Mouse (Mus musculus): Measurements from ENCODE around the gene Lancl3. TPM values are rescaled to one million over a fixed set of nuclear protein-coding genes. Genes with fewer than 3 reads are reported as not detected.

Lancl3 gene
- 0.88 and 1.1 TPM in 2 replicates for polyA plus RNA-seq (2016; fragmentation: Nextera tagmentation; extraction: Ambion mirVana)

DNA sequence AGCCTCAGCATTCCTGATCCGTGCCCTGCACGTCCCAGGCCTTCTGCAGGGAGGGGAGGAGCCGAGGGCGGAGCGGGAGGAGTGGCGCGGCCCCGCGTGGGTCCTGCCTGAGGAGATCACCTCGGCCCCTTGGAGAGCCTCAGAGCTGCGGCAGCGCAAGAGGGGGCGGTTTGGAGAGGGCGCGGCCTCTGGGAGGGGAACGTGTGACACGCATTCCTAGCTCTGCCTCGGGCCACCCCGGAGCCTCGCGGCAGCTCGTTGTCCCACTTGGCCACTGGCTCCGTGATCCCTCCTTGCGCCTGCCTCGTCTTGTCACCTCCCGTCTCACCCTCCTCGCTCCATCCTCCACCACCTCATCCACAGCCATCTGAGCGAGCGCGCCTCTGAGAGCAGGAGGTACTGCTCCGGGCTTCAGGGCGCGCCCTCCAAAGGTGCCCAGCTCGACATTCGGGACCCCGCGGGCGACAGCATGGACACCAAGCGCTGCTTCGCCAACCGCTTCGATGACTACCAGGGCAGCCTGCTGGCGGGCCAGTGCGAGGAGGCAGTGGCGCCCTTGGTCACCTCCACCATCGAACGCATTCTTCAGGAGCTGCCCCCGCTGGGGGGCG is at the start of gene Lancl3:
TSS of gene Lancl3 (plus strand) at position 142 of the 611 bp plus-strand sequence.
- ATAC-seq (ENCODE audit: insufficient number of reproducible peaks, low FRiP score): peak; percentile 66
- Histone ChIP-seq H3K9ac (peak within 1 kb of the TSS; percentile 64), H3K4me1 (replicated peaks) (no peaks in the 10 kb centered on the region), H3K27me3 (replicated peaks) (peaks cover 16% of the 10 kb centered on the region), H3K4me3 (peak within 1 kb of the TSS; percentile 56), H3K9me3 (replicated peaks) (no peaks in the 10 kb centered on the region), H3K27ac (ENCODE audit: poor library complexity, severe bottlenecking) (no peak within 1 kb of the TSS), H3K36me3 (no peaks in the 10 kb centered on the region), H3K4me2 (peak within 1 kb of the TSS; percentile 77)
- WGBS: 15% methylated on average over 46 of the region's 49 CpGs

DNA sequence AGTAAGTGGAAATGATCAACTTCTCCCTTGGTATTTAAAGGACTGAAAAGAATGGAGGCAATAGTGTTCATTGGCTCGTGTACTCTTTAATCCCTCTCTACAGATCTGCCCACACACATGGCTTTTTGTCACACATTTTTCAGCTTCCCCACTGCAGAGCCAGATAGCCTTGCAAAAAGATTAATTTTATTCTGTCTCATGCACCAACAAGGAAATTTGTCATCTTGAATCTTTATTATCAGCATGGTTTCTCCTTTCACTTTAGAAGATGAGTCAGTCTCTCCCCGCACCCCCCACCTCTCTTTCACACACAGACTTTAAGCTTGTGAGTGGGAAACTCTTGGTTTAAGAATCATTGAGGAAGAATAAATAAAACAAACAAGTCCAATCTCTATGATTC is 20.7 kb upstream of the Lancl3 start:
- Histone ChIP-seq H3K27me3 (replicated peaks) (no peaks in the 10 kb centered on the region), H3K4me3 (no peak overlapping the region), H3K4me2 (no peak overlapping the region), H3K36me3 (no peaks in the 10 kb centered on the region), H3K9ac (no peak overlapping the region), H3K9me3 (replicated peaks) (no peaks in the 10 kb centered on the region), H3K27ac (ENCODE audit: poor library complexity, severe bottlenecking) (no peak overlapping the region), H3K4me1 (replicated peaks) (no peaks in the 10 kb centered on the region)
- no peak for ATAC-seq (ENCODE audit: insufficient number of reproducible peaks, low FRiP score)
- 57% methylated on average over 2 of the region's 2 CpGs for WGBS

DNA sequence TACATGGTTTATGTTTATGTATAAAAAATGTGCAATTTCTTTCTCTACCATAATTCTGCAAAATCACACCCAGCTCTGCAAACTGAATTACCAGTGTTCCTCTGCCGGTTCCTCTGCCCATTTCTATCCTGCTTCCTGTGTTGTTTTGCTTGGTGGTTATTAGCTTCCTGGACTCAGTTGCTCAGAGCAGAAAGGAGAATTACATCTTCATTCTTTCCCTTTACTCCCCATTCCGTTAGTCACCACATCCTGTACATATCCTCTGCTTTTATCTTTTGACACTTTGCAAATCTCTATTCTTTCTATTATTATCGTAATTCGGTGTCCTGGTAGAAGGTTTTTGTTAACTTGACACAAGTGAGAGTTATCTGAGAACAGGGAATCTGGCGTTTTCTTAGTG is 18.1 kb upstream of the Lancl3 start:
- Histone ChIP-seq H3K9ac (no peak overlapping the region), H3K4me3 (no peak overlapping the region), H3K27me3 (replicated peaks) (no peaks in the 10 kb centered on the region), H3K27ac (ENCODE audit: poor library complexity, severe bottlenecking) (no peak overlapping the region), H3K9me3 (replicated peaks) (no peaks in the 10 kb centered on the region), H3K36me3 (no peaks in the 10 kb centered on the region), H3K4me2 (no peak overlapping the region), H3K4me1 (replicated peaks) (no peaks in the 10 kb centered on the region)
- 57% methylated on average over 5 of the region's 5 CpGs for WGBS
- ATAC-seq (ENCODE audit: insufficient number of reproducible peaks, low FRiP score): no peak

DNA sequence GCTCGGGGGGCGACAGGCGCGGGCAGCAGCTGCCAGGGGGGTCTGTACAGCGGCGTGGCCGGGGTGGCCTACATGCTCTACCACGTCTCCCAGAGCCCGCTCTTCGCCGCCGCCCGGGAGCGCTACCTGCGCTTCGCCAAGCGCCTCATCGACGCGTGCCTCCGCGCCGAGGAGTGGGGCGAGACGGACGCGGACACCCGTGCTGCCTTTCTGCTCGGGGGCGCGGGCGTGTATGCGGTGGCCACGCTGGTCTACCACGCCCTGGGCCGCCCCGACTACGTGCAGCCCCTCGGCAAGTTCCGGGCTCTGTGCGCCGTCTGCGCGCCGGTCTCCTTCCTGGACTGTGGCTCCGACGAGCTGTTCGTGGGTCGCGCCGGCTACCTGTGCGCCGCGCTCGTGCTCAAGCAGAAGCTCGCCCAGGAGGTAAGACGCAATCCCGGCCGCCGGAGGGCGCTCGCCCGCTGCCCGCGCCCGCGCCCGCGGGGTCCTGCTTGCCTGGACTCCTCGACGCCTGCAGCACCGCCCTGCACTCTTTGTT is 747 bp downstream of the Lancl3 start:
- ATAC-seq (ENCODE audit: insufficient number of reproducible peaks, low FRiP score): peak; percentile 57

DNA sequence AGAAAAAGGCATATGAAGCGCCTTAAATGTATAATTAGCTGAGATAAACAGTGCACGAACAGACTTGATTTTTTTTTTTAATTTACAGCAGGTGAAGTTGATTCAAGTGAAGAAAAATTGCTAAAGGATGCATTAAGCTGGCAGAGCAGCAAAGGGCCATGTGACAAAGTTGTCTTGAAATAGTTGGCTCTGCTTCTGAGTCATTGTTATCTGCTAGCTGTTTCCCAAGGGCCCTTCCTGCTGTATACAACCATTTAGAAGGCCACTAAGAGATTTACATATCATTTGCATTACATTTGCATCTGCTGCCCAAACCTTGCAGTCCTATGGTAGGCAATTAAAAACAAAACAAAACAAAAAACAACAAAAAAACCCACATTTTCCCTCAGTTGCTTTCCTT is 2.3 kb downstream of the Lancl3 start:
- no peak overlapping the region for H3K4me2 ChIP-seq
- H3K9ac ChIP-seq: no peak overlapping the region
- H3K4me1 ChIP-seq (replicated peaks): no peaks in the 10 kb centered on the region
- peaks cover 16% of the 10 kb centered on the region; the same call in 1 of the 2 replicates for H3K27me3 ChIP-seq (replicated peaks)
- 62% methylated on average over 2 of the region's 2 CpGs for WGBS
- H3K4me3 ChIP-seq: no peak overlapping the region
- H3K36me3 ChIP-seq: no peaks in the 10 kb centered on the region
- no peak for ATAC-seq (ENCODE audit: insufficient number of reproducible peaks, low FRiP score)
- no peak overlapping the region for H3K27ac ChIP-seq (ENCODE audit: poor library complexity, severe bottlenecking)
- no peaks in the 10 kb centered on the region for H3K9me3 ChIP-seq (replicated peaks)

More for the DNA sequence above, 747 bp downstream of the Lancl3 start:
- Histone ChIP-seq H3K4me3 (peak overlapping the region; percentile 56), H3K36me3 (no peaks in the 10 kb centered on the region), H3K4me2 (peak overlapping the region; percentile 77), H3K4me1 (replicated peaks) (no peaks in the 10 kb centered on the region), H3K9ac (peak overlapping the region; percentile 64), H3K27ac (ENCODE audit: poor library complexity, severe bottlenecking) (no peak overlapping the region), H3K9me3 (replicated peaks) (no peaks in the 10 kb centered on the region), H3K27me3 (replicated peaks) (peaks cover 16% of the 10 kb centered on the region)
- WGBS: 16% methylated on average over 58 of the region's 72 CpGs

DNA sequence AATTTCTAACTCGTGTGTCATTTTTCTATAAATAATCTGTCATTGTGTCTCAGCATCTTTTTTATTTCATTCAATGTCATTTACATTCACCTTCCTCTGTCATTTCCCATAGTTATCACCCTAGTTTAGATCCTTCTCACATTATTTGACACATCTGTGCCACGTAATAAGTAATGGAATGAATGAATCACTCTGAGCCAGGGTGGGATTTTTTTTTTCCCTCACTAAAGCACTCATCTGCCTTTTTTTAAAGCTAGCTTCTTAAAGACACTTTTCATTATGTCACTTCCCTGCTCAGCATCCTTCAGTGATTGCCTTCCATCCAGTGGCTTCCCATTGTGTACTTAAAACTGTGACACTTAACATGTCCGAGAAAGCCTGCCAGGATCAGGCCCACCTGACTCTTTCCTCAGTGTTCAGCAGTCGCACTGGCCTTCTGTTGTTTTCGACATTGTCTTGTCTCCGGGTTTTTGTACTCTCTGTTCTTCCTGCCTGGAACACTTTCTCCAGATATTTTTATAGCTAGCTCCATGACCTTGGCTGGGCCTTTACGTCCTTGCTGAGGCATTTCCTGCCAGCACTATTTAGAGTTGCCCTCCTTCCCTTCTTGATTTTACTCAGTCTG is 3.2 kb downstream of the Lancl3 start:
- Histone ChIP-seq H3K9ac (no peak overlapping the region), H3K4me1 (replicated peaks) (no peaks in the 10 kb centered on the region), H3K36me3 (no peaks in the 10 kb centered on the region), H3K9me3 (replicated peaks) (no peaks in the 10 kb centered on the region), H3K27me3 (replicated peaks) (peaks cover 16% of the 10 kb centered on the region; the same call in 1 of the 2 replicates), H3K4me3 (no peak overlapping the region), H3K27ac (ENCODE audit: poor library complexity, severe bottlenecking) (no peak overlapping the region), H3K4me2 (no peak overlapping the region)
- 41% methylated on average over 7 of the region's 7 CpGs for WGBS
- ATAC-seq (ENCODE audit: insufficient number of reproducible peaks, low FRiP score): no peak

DNA sequence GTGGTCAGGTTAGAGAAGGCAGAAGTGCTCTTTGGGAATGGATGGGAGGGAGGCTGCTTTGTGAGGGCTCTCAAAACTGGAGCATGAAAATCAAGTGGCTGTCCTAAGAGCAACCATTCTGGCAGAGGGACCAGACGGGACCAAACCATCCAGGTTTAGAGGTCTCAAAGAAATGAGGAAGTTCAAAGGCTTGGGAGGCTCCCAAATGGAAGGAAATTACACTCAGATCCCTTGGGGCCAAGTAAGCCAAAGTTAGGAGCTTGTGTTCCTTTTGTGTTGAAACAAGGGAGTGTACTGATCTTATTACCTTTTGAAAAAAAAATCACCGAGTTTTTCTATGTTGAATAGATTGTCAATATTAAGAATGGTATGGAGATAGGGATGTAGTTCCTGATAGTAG is 5.4 kb downstream of the Lancl3 start:
- Histone ChIP-seq H3K36me3 (no peaks in the 10 kb centered on the region), H3K4me1 (replicated peaks) (no peaks in the 10 kb centered on the region), H3K27ac (ENCODE audit: poor library complexity, severe bottlenecking) (no peak overlapping the region), H3K27me3 (replicated peaks) (no peaks in the 10 kb centered on the region), H3K4me2 (no peak overlapping the region), H3K9ac (no peak overlapping the region), H3K9me3 (replicated peaks) (no peaks in the 10 kb centered on the region), H3K4me3 (no peak overlapping the region)
- ATAC-seq (ENCODE audit: insufficient number of reproducible peaks, low FRiP score): no peak
- WGBS: 65% methylated on average over 2 of the region's 2 CpGs

DNA sequence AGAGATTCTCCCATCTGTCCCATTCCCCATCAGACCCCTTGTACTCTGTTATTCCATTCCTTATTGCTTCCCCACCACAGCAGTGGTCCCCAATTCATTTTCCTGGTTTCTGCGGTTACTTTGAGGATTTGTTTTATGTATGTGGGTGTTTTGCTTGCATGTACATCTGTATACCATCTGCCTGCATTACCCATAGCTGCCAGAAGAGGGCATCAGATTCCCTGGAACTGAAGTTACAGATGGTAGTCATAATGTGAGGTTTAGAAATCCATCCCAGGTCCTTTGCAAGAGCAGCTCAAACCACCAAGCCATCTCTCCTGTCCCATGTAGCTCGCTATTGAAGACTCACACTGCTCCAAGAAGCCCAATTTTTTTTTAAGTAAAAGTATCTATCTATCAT is 16.5 kb downstream of the Lancl3 start:
- H3K9ac ChIP-seq: no peak overlapping the region
- H3K27me3 ChIP-seq (replicated peaks): no peaks in the 10 kb centered on the region
- H3K36me3 ChIP-seq: no peaks in the 10 kb centered on the region
- 90% methylated on average over 2 of the region's 2 CpGs for WGBS
- no peak for ATAC-seq (ENCODE audit: insufficient number of reproducible peaks, low FRiP score)
- no peaks in the 10 kb centered on the region for H3K4me1 ChIP-seq (replicated peaks)
- peaks cover 3% of the 10 kb centered on the region; the same call in 1 of the 2 replicates for H3K9me3 ChIP-seq (replicated peaks)
- no peak overlapping the region for H3K4me3 ChIP-seq
- H3K27ac ChIP-seq (ENCODE audit: poor library complexity, severe bottlenecking): no peak overlapping the region
- H3K4me2 ChIP-seq: no peak overlapping the region

DNA sequence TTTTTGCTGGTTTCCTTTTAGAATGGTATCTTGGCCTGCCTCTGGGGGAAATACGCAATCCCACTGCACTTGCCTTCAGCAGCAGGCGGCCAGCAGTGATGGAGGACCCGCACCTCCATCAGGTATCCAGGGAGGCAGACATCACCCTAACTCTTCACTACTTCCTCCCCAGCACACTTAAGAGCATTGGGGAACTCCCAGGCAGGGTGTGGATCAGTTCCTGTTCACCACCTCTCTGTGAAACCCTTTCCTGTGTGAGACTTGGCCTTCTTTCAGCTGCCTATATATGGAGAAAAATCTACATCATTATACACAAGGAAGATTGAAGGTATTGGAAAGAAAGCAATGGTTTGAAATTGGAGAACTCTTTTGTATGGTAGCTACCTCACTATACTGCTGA is 19.9 kb downstream of the Lancl3 start:
- H3K36me3 ChIP-seq: no peaks in the 10 kb centered on the region
- WGBS: 78% methylated on average over 3 of the region's 3 CpGs
- H3K4me3 ChIP-seq: no peak overlapping the region
- H3K9me3 ChIP-seq (replicated peaks): peaks cover 3% of the 10 kb centered on the region; the same call in 1 of the 2 replicates
- H3K4me2 ChIP-seq: no peak overlapping the region
- no peak overlapping the region for H3K27ac ChIP-seq (ENCODE audit: poor library complexity, severe bottlenecking)
- H3K9ac ChIP-seq: no peak overlapping the region
- no peaks in the 10 kb centered on the region for H3K27me3 ChIP-seq (replicated peaks)
- H3K4me1 ChIP-seq (replicated peaks): no peaks in the 10 kb centered on the region
- ATAC-seq (ENCODE audit: insufficient number of reproducible peaks, low FRiP score): no peak

DNA sequence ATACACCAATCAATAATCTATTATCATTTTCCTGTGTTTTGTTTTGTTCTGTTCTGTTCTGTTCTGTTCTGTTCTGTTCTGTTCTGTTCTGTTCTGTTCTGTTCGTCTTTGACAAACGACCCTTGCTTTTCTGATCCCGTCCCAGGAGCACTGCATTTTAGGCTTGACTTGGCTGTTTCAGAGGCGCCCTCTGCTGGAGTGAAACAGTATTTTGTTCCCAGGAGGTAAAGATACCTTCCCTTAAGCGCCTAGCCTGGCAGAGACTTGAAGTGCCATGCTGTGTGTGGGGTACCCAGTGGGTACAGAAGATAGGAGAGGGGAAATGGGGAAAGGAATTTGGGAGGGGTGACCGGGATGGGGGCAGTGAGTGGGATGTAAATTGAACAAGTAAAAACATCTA is 21.5 kb downstream of the Lancl3 start:
- Histone ChIP-seq H3K4me1 (replicated peaks) (no peaks in the 10 kb centered on the region), H3K36me3 (no peaks in the 10 kb centered on the region), H3K4me3 (no peak overlapping the region), H3K4me2 (no peak overlapping the region), H3K9ac (no peak overlapping the region), H3K27me3 (replicated peaks) (no peaks in the 10 kb centered on the region), H3K27ac (ENCODE audit: poor library complexity, severe bottlenecking) (no peak overlapping the region), H3K9me3 (replicated peaks) (peaks cover under 1% of the 10 kb centered on the region; the same call in 1 of the 2 replicates)
- ATAC-seq (ENCODE audit: insufficient number of reproducible peaks, low FRiP score): 0 out of 2 replicates have a peak, but pooled peaks have one; percentile 53
- WGBS: 27% methylated on average over 6 of the region's 6 CpGs

DNA sequence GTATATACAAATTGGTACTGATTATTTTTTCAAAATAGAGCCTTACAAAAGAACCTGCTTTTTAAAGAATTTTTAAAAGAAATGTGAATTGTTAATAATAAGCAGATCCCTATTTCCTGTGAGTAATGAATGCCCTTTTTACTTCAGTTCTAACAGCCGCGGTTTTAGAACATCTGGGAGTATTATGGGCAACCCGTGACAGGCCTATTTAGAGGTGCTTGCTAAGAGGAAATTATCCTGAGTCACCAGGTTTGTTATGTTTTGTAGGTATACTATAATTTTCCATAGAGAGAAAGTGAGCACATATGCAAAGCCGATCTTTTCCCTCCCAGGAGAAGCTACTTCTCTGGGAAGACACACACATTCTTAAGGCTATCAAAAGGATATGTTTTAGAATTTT is 22.0 kb downstream of the Lancl3 start:
- H3K27ac ChIP-seq (ENCODE audit: poor library complexity, severe bottlenecking): no peak overlapping the region
- H3K4me3 ChIP-seq: no peak overlapping the region
- no peaks in the 10 kb centered on the region for H3K36me3 ChIP-seq
- H3K4me2 ChIP-seq: no peak overlapping the region
- no peaks in the 10 kb centered on the region for H3K9me3 ChIP-seq (replicated peaks)
- no peak overlapping the region for H3K9ac ChIP-seq
- no peaks in the 10 kb centered on the region for H3K27me3 ChIP-seq (replicated peaks)
- WGBS: 78% methylated on average over 4 of the region's 4 CpGs
- ATAC-seq (ENCODE audit: insufficient number of reproducible peaks, low FRiP score): no peak
- H3K4me1 ChIP-seq (replicated peaks): no peaks in the 10 kb centered on the region
